Mouse (Mus musculus) ES-Bruce4 (cell line): ENCODE measurements around the gene Cnmd. TPM values are rescaled to one million over a fixed set of nuclear protein-coding genes. Genes with fewer than 3 reads are reported as not detected.

Source experiments
- H3K27ac ChIP-seq: 2 replicates; pipeline ENCODE4 v1.5.1; 2012; ENCODE audit warnings: low read length, inconsistent platforms; ENCODE audit not compliant: insufficient read depth
- H3K27me3 ChIP-seq: 2 replicates; pipeline ENCODE4 v1.6.1; 2012; ENCODE audit warnings: mild to moderate bottlenecking, low read length, inconsistent platforms; ENCODE audit not compliant: control insufficient read depth, poor library complexity, insufficient read depth, severe bottlenecking
- H3K36me3 ChIP-seq: 2 replicates; pipeline ENCODE4 v1.6.1; 2012; ENCODE audit warnings: inconsistent platforms, mild to moderate bottlenecking, low read length, moderate library complexity; ENCODE audit not compliant: control insufficient read depth, poor library complexity, insufficient read depth, severe bottlenecking
- H3K4me1 ChIP-seq: one replicate; pipeline ENCODE4 v1.8.1; 2011; ENCODE audit warnings: low read length; ENCODE audit not compliant: control insufficient read depth, insufficient read depth
- H3K4me3 ChIP-seq: 2 replicates; pipeline ENCODE4 v1.5.1; 2011; ENCODE audit warnings: low read depth, mild to moderate bottlenecking, low read length
- H3K9ac ChIP-seq: 2 replicates; pipeline ENCODE4 v1.6.1; 2012; ENCODE audit warnings: low read depth, mild to moderate bottlenecking, inconsistent platforms; ENCODE audit not compliant: poor library complexity, severe bottlenecking
- H3K9me3 ChIP-seq: replicated peaks from 2 replicates; pipeline ENCODE4 v1.6.1; 2012; ENCODE audit warnings: mild to moderate bottlenecking, low read length, inconsistent platforms; ENCODE audit not compliant: control insufficient read depth, poor library complexity, insufficient read depth, severe bottlenecking
- CTCF ChIP-seq: IDR thresholded peaks from one replicate; pipeline ENCODE4 v1.8.1; 2011; ENCODE audit warnings: low read depth, low read length
- EP300 ChIP-seq: IDR thresholded peaks from 2 replicates; pipeline ENCODE4 v1.6.1; 2011; ENCODE audit warnings: low read depth, low read length; ENCODE audit not compliant: insufficient read depth
- POLR2A ChIP-seq: IDR thresholded peaks from one replicate; pipeline ENCODE4 v1.8.1; 2011; ENCODE audit warnings: low read length; ENCODE audit not compliant: insufficient read depth
- polyA plus RNA-seq: library from polyadenylated mRNA; stranded (reverse); fragments of >200 nt; gene quantifications from 2 replicates; pipeline ENCODE4 v1.2.4, GENCODE M21; 2011; ENCODE audit warnings: low read depth; ENCODE audit not compliant: missing spikeins, insufficient read depth, insufficient read length

Cnmd gene
- polyA plus RNA-seq, 1 experiment = not detected

- Histone ChIP-seq H3K27me3 (no peaks in the 10 kb centered on the region), H3K4me1 (no peaks in the 10 kb centered on the region), H3K36me3 (no peaks in the 10 kb centered on the region), H3K9me3 (no peaks in the 10 kb centered on the region), H3K4me3 (no peak overlapping the region), H3K9ac (no peak overlapping the region), H3K27ac (no peak overlapping the region)
- no peak for TF ChIP-seq CTCF
- no peak for TF ChIP-seq EP300
- TF ChIP-seq POLR2A = no peak
Observed at GRCm38 (mm10) chr14:79652654-79653053, 9.3 kb downstream of the Cnmd start.

GRCm38 (mm10) chr14:79649680-79650079 is 12.3 kb downstream of the Cnmd start:
- Histone ChIP-seq H3K27ac (no peak overlapping the region), H3K4me1 (no peaks in the 10 kb centered on the region), H3K36me3 (no peaks in the 10 kb centered on the region), H3K27me3 (no peaks in the 10 kb centered on the region), H3K9me3 (no peaks in the 10 kb centered on the region), H3K4me3 (no peak overlapping the region), H3K9ac (no peak overlapping the region)
- TF ChIP-seq POLR2A (no peak), EP300 (no peak), CTCF (no peak)

GRCm38 (mm10) chr14:79645378-79645777 is 16.6 kb downstream of the Cnmd start:
- Histone ChIP-seq H3K9ac (no peak overlapping the region), H3K4me3 (no peak overlapping the region), H3K27me3 (no peaks in the 10 kb centered on the region), H3K27ac (no peak overlapping the region), H3K4me1 (no peaks in the 10 kb centered on the region), H3K9me3 (no peaks in the 10 kb centered on the region), H3K36me3 (no peaks in the 10 kb centered on the region)
- TF ChIP-seq EP300 (no peak), POLR2A (no peak), CTCF (no peak)

GRCm38 (mm10) chr14:79642063-79642462 is 19.9 kb downstream of the Cnmd start:
- Histone ChIP-seq H3K27me3 (no peaks in the 10 kb centered on the region), H3K9me3 (no peaks in the 10 kb centered on the region), H3K4me3 (no peak overlapping the region), H3K4me1 (no peaks in the 10 kb centered on the region), H3K36me3 (no peaks in the 10 kb centered on the region), H3K27ac (no peak overlapping the region), H3K9ac (no peak overlapping the region)
- no peak for TF ChIP-seq EP300
- no peak for TF ChIP-seq POLR2A
- no peak for TF ChIP-seq CTCF

- Histone ChIP-seq H3K36me3 (no peaks in the 10 kb centered on the region), H3K27me3 (no peaks in the 10 kb centered on the region), H3K27ac (no peak overlapping the region), H3K9me3 (no peaks in the 10 kb centered on the region), H3K9ac (no peak overlapping the region), H3K4me3 (no peak overlapping the region), H3K4me1 (no peaks in the 10 kb centered on the region)
- TF ChIP-seq EP300 = no peak
- no peak for TF ChIP-seq CTCF
- TF ChIP-seq POLR2A = no peak
Observed at GRCm38 (mm10) chr14:79636814-79637213, 25.2 kb downstream of the Cnmd start.

GRCm38 (mm10) chr14:79633196-79633595 is 28.8 kb downstream of the Cnmd start:
- H3K27ac ChIP-seq = no peak overlapping the region
- TF ChIP-seq CTCF (no peak), POLR2A (no peak), EP300 (no peak)
- H3K9ac ChIP-seq = no peak overlapping the region
- H3K4me1 ChIP-seq = no peaks in the 10 kb centered on the region
- H3K4me3 ChIP-seq = no peak overlapping the region
- H3K36me3 ChIP-seq = peaks cover 3% of the 10 kb centered on the region
- H3K9me3 ChIP-seq = no peaks in the 10 kb centered on the region
- no peaks in the 10 kb centered on the region for H3K27me3 ChIP-seq
